Mouse (Mus musculus) stomach, postnatal 0 days (tissue): ENCODE measurements around the gene Fau. TPM values are rescaled to one million over a fixed set of nuclear protein-coding genes. Genes with fewer than 3 reads are reported as not detected.
A peak's percentile ranks its signal among the peaks of the same experiment; 100 is the strongest.

Experiments used
- ATAC-seq: fragments of 200-750 bp; cut with Nextera tagmentation; 2 replicates; pipeline ENCODE4 v1.8.0; 2017; ENCODE audit not compliant: low FRiP score, low TSS enrichment
- DNase-seq: peaks from one replicate; pipeline ENCODE4 v3.0.0-alpha.2; 2016; ENCODE audit warnings: low spot score
- H3K27ac ChIP-seq: fragments of 300-500 bp; sonication (generic); replicated peaks from 2 replicates; pipeline ENCODE4 v1.5.1; 2014; ENCODE audit warnings: mild to moderate bottlenecking, control low read depth
- H3K27me3 ChIP-seq: fragments of 300-500 bp; sonication (generic); 2 replicates; pipeline ENCODE4 v1.6.1; 2014; ENCODE audit warnings: low read length; ENCODE audit not compliant: control insufficient read depth, insufficient read depth
- H3K36me3 ChIP-seq: fragments of 300-500 bp; sonication (generic); 2 replicates; pipeline ENCODE4 v1.6.1; 2014; ENCODE audit warnings: low read length, mixed read lengths; ENCODE audit not compliant: control insufficient read depth, insufficient read depth
- H3K4me1 ChIP-seq: fragments of 300-500 bp; sonication (generic); replicated peaks from 2 replicates; pipeline ENCODE4 v1.6.1; 2014; ENCODE audit warnings: antibody characterized with exemption; ENCODE audit not compliant: control insufficient read depth, insufficient read depth
- H3K4me2 ChIP-seq: fragments of 300-500 bp; sonication (generic); replicated peaks from 2 replicates; pipeline ENCODE4 v1.6.1; 2014; ENCODE audit warnings: low read depth, mild to moderate bottlenecking, control low read depth, moderate library complexity
- H3K4me3 ChIP-seq: fragments of 300-500 bp; sonication (generic); 2 replicates; pipeline ENCODE4 v1.5.1; 2014; ENCODE audit warnings: low read depth, low read length, control low read depth
- H3K9ac ChIP-seq: fragments of 300-500 bp; sonication (generic); 2 replicates; pipeline ENCODE4 v1.6.1; 2014; ENCODE audit warnings: mild to moderate bottlenecking, low read length, control low read depth, mixed read lengths
- H3K9me3 ChIP-seq: fragments of 300-500 bp; sonication (generic); 2 replicates; pipeline ENCODE4 v1.6.1; 2016; ENCODE audit warnings: low read length; ENCODE audit not compliant: control insufficient read depth
- CTCF ChIP-seq: IDR thresholded peaks from 2 replicates; pipeline ENCODE4 v1.5.1; 2016; ENCODE audit warnings: antibody characterized with exemption, low read depth, mild to moderate bottlenecking, moderate library complexity
- EP300 ChIP-seq: optimal IDR thresholded peaks from 2 replicates; pipeline ENCODE3; 2016; ENCODE audit warnings: antibody characterized with exemption
- WGBS: fragments of 180-500 bp; shearing (Covaris S2); extraction: QIAGEN DNeasy Blood & Tissue Kit; methylation state at CpG from one replicate; pipeline ENCODE4 v1.1.7; 2014; 5-methylcytosine and 5-hydroxymethylcytosine counted together
- polyA plus RNA-seq: library from polyadenylated mRNA; unstranded; fragments of >200 nt; fragmentation: Nextera tagmentation; extraction: Ambion mirVana; gene quantifications from 2 replicates; pipeline ENCODE4 v1.2.1, GENCODE M21; 2015

The Fau gene
- polyA plus RNA-seq, 1 experiment from 2014 or later = 857 TPM

DNA sequence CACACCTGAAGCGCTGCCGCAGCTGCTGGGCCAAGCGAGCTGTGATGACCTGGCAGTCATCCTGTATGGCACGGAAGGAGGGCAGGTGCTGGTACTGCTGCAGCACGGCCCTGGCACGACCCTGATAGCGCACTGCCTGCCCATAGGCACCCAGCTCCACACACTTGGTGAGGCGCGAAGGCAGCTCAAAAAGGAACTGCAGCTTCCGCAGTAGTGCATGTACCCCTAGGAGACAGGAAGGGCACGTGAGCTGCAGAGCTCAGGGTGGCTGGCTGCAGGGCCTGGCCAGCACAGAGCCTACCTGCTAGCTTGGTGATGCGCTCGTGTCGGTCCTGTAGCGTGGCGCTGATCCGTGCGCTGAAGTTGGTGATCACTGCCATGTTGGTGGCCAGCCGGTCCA is 13.6 kb downstream of the Fau start:
- Histone ChIP-seq H3K27me3 (no peaks in the 10 kb centered on the region), H3K4me3 (no peak overlapping the region), H3K9me3 (no peaks in the 10 kb centered on the region), H3K9ac (no peak overlapping the region), H3K4me1 (peaks cover 7% of the 10 kb centered on the region), H3K27ac (no peak overlapping the region), H3K4me2 (no peak overlapping the region), H3K36me3 (peaks cover 7% of the 10 kb centered on the region)
- ATAC-seq = no peak
- TF ChIP-seq EP300 = no peak
- no peak for TF ChIP-seq CTCF
- DNase-seq = no peak
- WGBS = 92% methylated on average over 19 of the region's 19 CpGs

DNA sequence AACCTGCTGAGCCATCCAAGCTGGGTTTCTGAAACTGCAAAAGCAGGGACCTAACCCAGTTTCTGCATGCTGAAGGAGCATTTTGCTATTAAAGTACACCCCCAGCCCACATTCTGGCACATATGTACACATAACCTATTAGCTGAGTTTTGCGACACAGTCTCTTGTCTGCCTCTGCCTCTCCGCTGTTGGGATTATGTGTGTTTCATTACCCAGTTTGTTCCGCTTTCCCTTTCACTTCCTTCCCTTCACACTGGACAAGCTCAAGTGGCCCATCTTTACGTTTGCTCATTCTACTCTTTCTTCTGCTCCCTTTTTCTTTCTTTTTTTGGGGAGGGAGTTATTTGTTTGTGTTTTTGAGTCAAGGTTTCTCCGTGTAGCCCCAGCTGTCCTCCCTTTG is 16.2 kb downstream of the Fau start:
- H3K36me3 ChIP-seq = peaks cover 5% of the 10 kb centered on the region
- no peak for TF ChIP-seq EP300
- TF ChIP-seq CTCF = no peak
- DNase-seq (no peak), ATAC-seq (no peak)
- H3K9me3 ChIP-seq = no peaks in the 10 kb centered on the region
- WGBS = 87% methylated on average over 5 of the region's 5 CpGs
- H3K9ac ChIP-seq = no peak overlapping the region
- H3K4me2 ChIP-seq = no peak overlapping the region
- no peak overlapping the region for H3K4me3 ChIP-seq
- no peak overlapping the region for H3K27ac ChIP-seq
- H3K27me3 ChIP-seq = no peaks in the 10 kb centered on the region
- peaks cover 3% of the 10 kb centered on the region; the same call in 1 of the 2 replicates for H3K4me1 ChIP-seq

GRCm38 (mm10) chr19:6076564-6077393 is 19.1 kb downstream of the Fau start, which contains the start of gene Vps51:
Vps51 (minus strand) TSS chr19:6077231.
- 0 out of 2 replicates have a peak, but pooled peaks have one; percentile 20 for TF ChIP-seq CTCF
- peak; percentile 27 for TF ChIP-seq EP300
- peak; percentile 88 for ATAC-seq
- peak; percentile 86 for DNase-seq

DNA sequence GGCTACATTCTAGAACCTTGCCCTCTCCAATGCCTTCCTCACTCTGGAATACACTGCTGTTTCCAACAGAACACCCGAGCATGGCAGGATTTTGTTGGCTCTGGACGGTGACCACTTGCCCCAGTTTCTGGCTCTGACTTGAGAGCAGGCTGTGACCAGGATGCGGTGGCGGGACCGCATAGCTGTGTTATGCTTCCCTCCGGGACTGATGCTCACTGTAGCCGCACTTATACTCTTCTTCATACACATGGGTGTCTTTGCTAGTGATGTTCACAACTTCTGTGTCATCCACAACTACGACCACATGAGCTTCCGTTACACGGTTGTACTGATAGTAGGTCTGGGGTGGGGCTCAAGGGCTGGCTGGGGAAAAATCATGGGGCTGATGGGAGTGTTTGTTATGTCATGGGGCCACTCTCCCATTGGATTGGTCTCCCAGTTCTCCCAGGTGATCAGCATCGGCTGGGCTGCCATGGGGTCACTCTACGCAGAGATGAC is 22.4 kb downstream of the Fau start, which contains the start of gene Tmem262:
Gene Tmem262, plus strand, starts transcription at position 51 of the 498 bp plus-strand sequence.
- H3K4me1 ChIP-seq = peaks cover 5% of the 10 kb centered on the region
- TF ChIP-seq EP300 = no peak
- no peak for TF ChIP-seq CTCF
- peaks cover 8% of the 10 kb centered on the region; the same call in 1 of the 2 replicates for H3K36me3 ChIP-seq
- no peak within 1 kb of the TSS for H3K4me3 ChIP-seq
- ATAC-seq (no peak), DNase-seq (no peak)
- no peak within 1 kb of the TSS for H3K4me2 ChIP-seq
- 91% methylated on average over 12 of the region's 12 CpGs for WGBS
- H3K27ac ChIP-seq = no peak within 1 kb of the TSS
- H3K27me3 ChIP-seq = no peaks in the 10 kb centered on the region
- no peak within 1 kb of the TSS for H3K9ac ChIP-seq
- no peaks in the 10 kb centered on the region for H3K9me3 ChIP-seq

More at GRCm38 (mm10) chr19:6076564-6077393, 19.1 kb downstream of the Fau start, which contains the start of gene Vps51:
- 1% methylated on average over 33 of the region's 33 CpGs for WGBS
- H3K4me1 ChIP-seq = peaks cover 3% of the 10 kb centered on the region; the same call in 1 of the 2 replicates
- H3K4me2 ChIP-seq = peak within 1 kb of the TSS; percentile 95
- H3K27ac ChIP-seq = peak within 1 kb of the TSS; percentile 87
- H3K4me3 ChIP-seq = peak within 1 kb of the TSS; percentile 89
- H3K36me3 ChIP-seq = 0 out of 2 replicates have a peak, but pooled peaks cover 6% of the 10 kb centered on the region
- H3K27me3 ChIP-seq = no peaks in the 10 kb centered on the region
- peak within 1 kb of the TSS; percentile 78 for H3K9ac ChIP-seq
- H3K9me3 ChIP-seq = no peaks in the 10 kb centered on the region

GRCm38 (mm10) chr19:6082156-6082555 is 24.5 kb downstream of the Fau start, which contains the start of gene Gm28374:
Gm28374 (minus strand) TSS chr19:6082256.
- ATAC-seq (no peak), DNase-seq (no peak)
- Histone ChIP-seq H3K4me3 (no peak within 1 kb of the TSS), H3K4me1 (peaks cover 2% of the 10 kb centered on the region; the same call in 1 of the 2 replicates), H3K27ac (no peak within 1 kb of the TSS), H3K9ac (no peak within 1 kb of the TSS), H3K27me3 (no peaks in the 10 kb centered on the region), H3K36me3 (peaks cover 8% of the 10 kb centered on the region; the same call in 1 of the 2 replicates), H3K9me3 (no peaks in the 10 kb centered on the region), H3K4me2 (no peak within 1 kb of the TSS)
- TF ChIP-seq CTCF = no peak
- TF ChIP-seq EP300 = no peak
- 85% methylated on average over 9 of the region's 9 CpGs for WGBS
